Mouse (Mus musculus) liver, adult 2 months (tissue): Measurements from ENCODE around the gene Micu1. TPM values are rescaled to one million over a fixed set of nuclear protein-coding genes. Genes with fewer than 3 reads are reported as not detected.
A peak's percentile ranks its signal among the peaks of the same experiment; 100 is the strongest.

Experiments
- DNase-seq: peaks from one replicate; pipeline ENCODE4 v3.0.0-alpha.2; 2011; ENCODE audit warnings: low read depth, low spot score; ENCODE audit errors: extremely low read depth
- H3K27ac ChIP-seq: fragments of 200-500 bp; replicated peaks from 2 replicates; pipeline ENCODE4 v1.5.1; 2012; ENCODE audit warnings: low read depth, mild to moderate bottlenecking, control low read depth, inconsistent platforms, low read length; ENCODE audit not compliant: insufficient read depth
- H3K27me3 ChIP-seq: fragments of 200-500 bp; 2 replicates; pipeline ENCODE4 v1.6.1; 2012; ENCODE audit warnings: mild to moderate bottlenecking, moderate library complexity, low read length, inconsistent platforms; ENCODE audit not compliant: control insufficient read depth, insufficient read depth
- H3K36me3 ChIP-seq: fragments of 200-500 bp; 2 replicates; pipeline ENCODE4 v1.6.1; 2012; ENCODE audit warnings: low read length, inconsistent platforms; ENCODE audit not compliant: control insufficient read depth, insufficient read depth
- H3K4me1 ChIP-seq: fragments of 200-500 bp; 2 replicates; pipeline ENCODE4 v1.6.1; 2011; ENCODE audit warnings: low read length; ENCODE audit not compliant: control insufficient read depth, insufficient read depth
- H3K4me3 ChIP-seq: fragments of 200-500 bp; 2 replicates; pipeline ENCODE4 v1.5.1; 2011; ENCODE audit warnings: low read depth, mild to moderate bottlenecking, control low read depth, low read length, moderate library complexity; ENCODE audit not compliant: insufficient read depth
- H3K79me2 ChIP-seq: fragments of 200-500 bp; 2 replicates; pipeline ENCODE4 v1.6.1; 2012; ENCODE audit warnings: inconsistent platforms, mild to moderate bottlenecking, low read length, moderate library complexity; ENCODE audit not compliant: control insufficient read depth, insufficient read depth
- H3K9ac ChIP-seq: fragments of 200-500 bp; 2 replicates; pipeline ENCODE4 v1.6.1; 2012; ENCODE audit warnings: low read depth, mild to moderate bottlenecking, control low read depth, inconsistent platforms, low read length
- CTCF ChIP-seq: fragments of 200-500 bp; IDR thresholded peaks from 2 replicates; pipeline ENCODE4 v1.5.1; 2011; ENCODE audit warnings: low read depth, low read length, control low read depth
- POLR2A ChIP-seq: fragments of 200-500 bp; IDR thresholded peaks from 2 replicates; pipeline ENCODE4 v1.6.1; 2011; ENCODE audit warnings: low read length, control low read depth; ENCODE audit not compliant: insufficient read depth; ENCODE audit errors: extremely low read depth
- WGBS: fragments of 180-500 bp; shearing (Covaris S2); methylation state at CpG from one replicate; pipeline ENCODE4 v1.1.7; 2018; 5-methylcytosine and 5-hydroxymethylcytosine counted together
- polyA plus RNA-seq: library from polyadenylated mRNA; depleted of rRNA; stranded (reverse); fragments of >200 nt; gene quantifications from 2 replicates; pipeline ENCODE4 v1.2.3, GENCODE M21; 2012
- total RNA-seq: library from RNA; depleted of rRNA; stranded (reverse); fragments of >200 nt; gene quantifications from 2 replicates; pipeline ENCODE4 v1.2.3, GENCODE M21; 2014

Micu1 gene
- total and polyA plus RNA-seq, 2 experiments = 24.1 to 24.4 TPM

GRCm38 (mm10) chr10:59707595-59707994 lies 5.3 kb downstream of the Micu1 start:
- Histone ChIP-seq H3K27ac (no peak overlapping the region), H3K9ac (no peak overlapping the region), H3K4me3 (no peak overlapping the region), H3K79me2 (peaks cover 6% of the 10 kb centered on the region; the same call in 1 of the 2 replicates), H3K4me1 (no peaks in the 10 kb centered on the region; the same call in 1 of the 2 replicates), H3K27me3 (no peaks in the 10 kb centered on the region), H3K36me3 (no peaks in the 10 kb centered on the region)
- TF ChIP-seq POLR2A (no peak), CTCF (no peak)
- WGBS = 93% methylated on average over 2 of the region's 2 CpGs
- DNase-seq = no peak

- no peak for DNase-seq
- 87% methylated on average over 7 of the region's 7 CpGs for WGBS
- no peak overlapping the region for H3K9ac ChIP-seq
- TF ChIP-seq CTCF = no peak
- no peak for TF ChIP-seq POLR2A
- H3K4me1 ChIP-seq = no peaks in the 10 kb centered on the region
- H3K27me3 ChIP-seq = no peaks in the 10 kb centered on the region
- no peak overlapping the region for H3K27ac ChIP-seq
- no peak overlapping the region for H3K4me3 ChIP-seq
- no peaks in the 10 kb centered on the region for H3K36me3 ChIP-seq
- H3K79me2 ChIP-seq = peaks cover 8% of the 10 kb centered on the region; the same call in 1 of the 2 replicates
These were observed 7.0 kb downstream of the Micu1 start for GRCm38 (mm10) chr10:59709281-59709680.

- no peak for DNase-seq
- no peak for TF ChIP-seq POLR2A
- peak; percentile 35; the same call in 1 of the 2 replicates for TF ChIP-seq CTCF
- Histone ChIP-seq H3K27ac (no peak overlapping the region), H3K27me3 (no peaks in the 10 kb centered on the region), H3K4me1 (no peaks in the 10 kb centered on the region), H3K4me3 (no peak overlapping the region), H3K36me3 (no peaks in the 10 kb centered on the region), H3K9ac (no peak overlapping the region), H3K79me2 (peaks cover 8% of the 10 kb centered on the region; the same call in 1 of the 2 replicates)
- WGBS = 95% methylated on average over 1 of the region's 1 CpGs
These were observed 8.0 kb downstream of the Micu1 start for GRCm38 (mm10) chr10:59710246-59710645.

GRCm38 (mm10) chr10:59712062-59712461 lies 9.8 kb downstream of the Micu1 start:
- no peaks in the 10 kb centered on the region for H3K27me3 ChIP-seq
- no peak overlapping the region for H3K27ac ChIP-seq
- no peak for TF ChIP-seq CTCF
- TF ChIP-seq POLR2A = no peak
- no peaks in the 10 kb centered on the region for H3K4me1 ChIP-seq
- H3K4me3 ChIP-seq = no peak overlapping the region
- H3K36me3 ChIP-seq = no peaks in the 10 kb centered on the region
- 97% methylated on average over 8 of the region's 8 CpGs for WGBS
- H3K9ac ChIP-seq = no peak overlapping the region
- peaks cover 3% of the 10 kb centered on the region; the same call in 1 of the 2 replicates for H3K79me2 ChIP-seq
- no peak for DNase-seq

- H3K9ac ChIP-seq = no peak overlapping the region
- WGBS = 77% methylated on average over 7 of the region's 7 CpGs
These were observed 17.7 kb downstream of the Micu1 start for GRCm38 (mm10) chr10:59720017-59720416.

GRCm38 (mm10) chr10:59721555-59721954 lies 19.3 kb downstream of the Micu1 start:
- Histone ChIP-seq H3K36me3 (no peaks in the 10 kb centered on the region), H3K9ac (no peak overlapping the region), H3K4me1 (no peaks in the 10 kb centered on the region), H3K79me2 (peaks cover 8% of the 10 kb centered on the region; the same call in 1 of the 2 replicates), H3K4me3 (no peak overlapping the region), H3K27ac (no peak overlapping the region), H3K27me3 (no peaks in the 10 kb centered on the region)
- TF ChIP-seq CTCF (no peak), POLR2A (no peak)
- DNase-seq = no peak
- WGBS = 88% methylated on average over 4 of the region's 4 CpGs

More at GRCm38 (mm10) chr10:59720017-59720416, 17.7 kb downstream of the Micu1 start:
- Histone ChIP-seq H3K36me3 (no peaks in the 10 kb centered on the region), H3K4me1 (no peaks in the 10 kb centered on the region), H3K4me3 (no peak overlapping the region), H3K27me3 (no peaks in the 10 kb centered on the region), H3K79me2 (peaks cover 8% of the 10 kb centered on the region; the same call in 1 of the 2 replicates), H3K27ac (no peak overlapping the region)
- no peak for DNase-seq
- TF ChIP-seq POLR2A (no peak), CTCF (no peak)
